Mouse (Mus musculus) spleen, postnatal 4 days (tissue): ENCODE results near the gene Serpina3j.
A peak's percentile ranks its signal among the peaks of the same experiment; 100 is the strongest.
"Not testable (repeated sequence)": the region's sequence is repeated elsewhere in the genome, so short reads cannot be mapped to it uniquely, and the experiment has no call there.

Source experiments
- DNase-seq, 2 experiments: peaks; one replicate each; pipeline ENCODE4 v3.0.0; 2022; ENCODE audit warnings: low spot score in 2 of 2

The Serpina3j gene

DNA sequence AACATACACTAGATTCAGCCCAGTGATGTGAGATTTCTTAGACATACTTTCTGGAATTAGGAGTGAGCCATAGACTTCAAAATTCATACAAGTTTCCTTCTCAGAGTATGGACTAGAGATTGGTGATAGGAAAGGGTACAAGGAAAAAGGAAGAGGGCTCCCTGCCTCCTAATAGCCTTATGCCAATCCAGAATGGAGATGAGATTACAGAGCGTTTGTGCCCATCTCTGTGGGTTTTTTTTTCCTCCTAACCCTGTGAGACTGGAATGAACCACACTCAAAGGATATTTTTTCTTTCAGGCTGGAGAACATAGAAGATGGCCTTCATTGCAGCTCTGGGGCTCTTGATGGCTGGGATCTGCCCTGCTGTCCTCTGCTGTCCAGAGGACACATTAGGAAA, at the start of gene Serpina3j:
Gene Serpina3j, plus strand, starts transcription at position 301 of the 400 bp plus-strand sequence.
- no peak for DNase-seq

DNA sequence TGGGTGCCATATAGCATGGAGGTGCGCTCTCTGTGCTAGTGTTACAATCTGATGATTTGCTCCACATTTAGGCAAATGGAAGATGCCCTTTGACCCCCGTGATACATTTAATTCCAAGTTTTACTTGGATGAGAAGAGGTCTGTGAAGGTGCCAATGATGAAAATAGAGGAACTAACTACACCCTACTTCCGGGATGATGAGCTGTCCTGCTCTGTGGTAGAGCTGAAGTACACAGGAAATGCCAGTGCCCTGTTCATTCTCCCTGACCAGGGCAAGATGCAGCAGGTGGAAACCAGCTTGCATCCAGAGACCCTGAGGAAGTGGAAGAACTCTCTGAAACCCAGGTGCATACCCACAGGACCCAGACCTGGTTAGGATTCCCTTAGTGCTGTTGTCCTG, 48.0 kb upstream of the Serpina3j start:
- no peak for DNase-seq

- DNase-seq: no peak
Observed at GRCm38 (mm10) chr12:104278216-104279055, 35.9 kb upstream of the Serpina3j start.

- DNase-seq: no peak
Observed at GRCm38 (mm10) chr12:104279056-104279435, 35.3 kb upstream of the Serpina3j start.

- no peak for DNase-seq
Observed at GRCm38 (mm10) chr12:104283380-104283779, 31.0 kb upstream of the Serpina3j start.

DNA sequence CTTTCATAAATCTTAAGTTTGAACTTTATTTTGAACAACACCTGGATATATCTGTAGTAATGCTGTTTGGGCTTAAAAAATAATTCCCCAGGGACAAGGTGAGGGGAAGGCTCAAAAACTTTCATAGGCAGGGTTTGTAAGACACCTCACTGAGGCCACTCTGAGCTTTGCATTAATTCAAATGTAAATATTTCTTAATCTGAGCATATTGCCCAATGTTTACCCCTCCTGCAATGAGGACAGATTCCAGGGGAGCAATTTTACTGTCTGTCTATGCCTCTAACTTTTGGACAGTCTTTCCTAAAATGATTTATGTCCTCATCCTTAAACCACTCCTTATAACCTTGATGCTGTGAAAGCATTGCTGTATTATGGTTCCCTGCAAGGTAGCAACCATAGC, 26.0 kb upstream of the Serpina3j start:
- DNase-seq: no peak

DNA sequence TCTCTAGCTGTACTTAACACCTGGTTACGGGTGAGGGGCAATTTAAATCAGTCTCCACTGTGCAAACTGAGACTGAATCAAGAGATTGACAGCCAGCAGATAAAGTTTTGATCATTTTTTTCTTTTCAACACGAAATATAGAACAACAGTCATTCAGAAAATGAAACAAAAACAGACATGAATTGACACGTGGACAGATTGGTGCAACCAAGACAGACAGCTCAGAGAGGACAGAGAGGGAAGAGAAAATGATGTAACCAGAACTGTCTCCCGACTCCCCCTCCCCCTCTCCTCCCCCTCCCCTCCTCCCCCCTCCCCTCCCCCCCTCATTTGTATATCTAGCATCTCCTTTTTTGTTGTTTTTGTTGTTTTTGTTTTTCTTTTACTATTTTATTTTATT, 24.5 kb upstream of the Serpina3j start:
- no peak for DNase-seq

- DNase-seq: peak in 1 of 2 experiments; percentile 4
Observed at GRCm38 (mm10) chr12:104293963-104294362, 20.4 kb upstream of the Serpina3j start.

DNA sequence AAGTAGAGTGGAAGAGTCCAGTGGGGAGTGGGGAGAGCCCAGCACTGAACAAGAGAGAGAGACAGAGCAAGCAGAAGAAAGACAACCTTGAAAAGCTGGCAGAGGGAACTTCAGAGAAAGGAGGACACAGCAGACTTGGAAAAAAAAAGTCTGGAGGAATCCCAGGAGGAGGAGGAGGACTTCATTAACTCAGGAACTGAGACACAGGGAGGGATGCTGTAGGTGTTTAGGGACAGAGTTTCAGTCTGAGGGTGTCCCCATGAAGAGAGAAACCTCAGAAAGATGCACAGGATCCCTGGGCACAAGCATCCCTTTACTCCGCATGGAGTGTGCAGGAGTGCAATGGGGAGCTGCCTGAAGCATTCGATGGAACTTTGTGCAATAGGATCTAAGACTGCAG, 16.3 kb upstream of the Serpina3j start:
- peak in 1 of 2 experiments; percentile 2 for DNase-seq

- DNase-seq: no peak
Observed at GRCm38 (mm10) chr12:104305991-104306390, 8.4 kb upstream of the Serpina3j start.

GRCm38 (mm10) chr12:104322454-104322853, 8.1 kb downstream of the Serpina3j start:
- no peak for DNase-seq

GRCm38 (mm10) chr12:104331701-104332100, 17.3 kb downstream of the Serpina3j start:
- DNase-seq: no peak

GRCm38 (mm10) chr12:104336873-104337272, 22.5 kb downstream of the Serpina3j start:
- DNase-seq: not testable (repeated sequence)

- not testable (repeated sequence) for DNase-seq
Observed at GRCm38 (mm10) chr12:104338226-104338625, 23.9 kb downstream of the Serpina3j start, which contains the start of the genes Serpina3k and Serpina3m. Serpina3k (plus strand) TSS chr12:104338486. Serpina3m (plus strand) TSS chr12:104338486.

- DNase-seq: no peak
Observed at GRCm38 (mm10) chr12:104338705-104339104, 24.4 kb downstream of the Serpina3j start.

- not testable (repeated sequence) for DNase-seq
Observed at GRCm38 (mm10) chr12:104342489-104342888, 28.1 kb downstream of the Serpina3j start.

DNA sequence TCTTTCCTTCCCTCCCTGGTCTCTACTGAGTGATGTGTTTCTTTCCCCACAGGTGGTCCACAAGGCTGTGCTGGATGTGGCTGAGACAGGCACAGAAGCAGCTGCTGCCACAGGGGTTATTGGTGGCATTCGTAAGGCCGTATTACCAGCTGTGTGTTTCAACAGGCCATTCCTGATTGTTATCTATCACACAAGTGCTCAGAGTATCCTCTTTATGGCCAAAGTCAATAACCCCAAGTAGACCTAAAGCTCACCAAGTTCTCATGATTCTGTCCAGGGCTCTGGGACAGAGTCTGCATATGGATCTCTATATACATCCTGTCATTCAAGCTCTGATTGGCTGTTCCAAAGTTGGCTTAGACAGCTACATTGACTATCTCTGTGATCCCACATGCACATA, 30.8 kb downstream of the Serpina3j start:
- DNase-seq: no peak

- no peak for DNase-seq
Observed at GRCm38 (mm10) chr12:104345707-104346106, 31.4 kb downstream of the Serpina3j start.

DNA sequence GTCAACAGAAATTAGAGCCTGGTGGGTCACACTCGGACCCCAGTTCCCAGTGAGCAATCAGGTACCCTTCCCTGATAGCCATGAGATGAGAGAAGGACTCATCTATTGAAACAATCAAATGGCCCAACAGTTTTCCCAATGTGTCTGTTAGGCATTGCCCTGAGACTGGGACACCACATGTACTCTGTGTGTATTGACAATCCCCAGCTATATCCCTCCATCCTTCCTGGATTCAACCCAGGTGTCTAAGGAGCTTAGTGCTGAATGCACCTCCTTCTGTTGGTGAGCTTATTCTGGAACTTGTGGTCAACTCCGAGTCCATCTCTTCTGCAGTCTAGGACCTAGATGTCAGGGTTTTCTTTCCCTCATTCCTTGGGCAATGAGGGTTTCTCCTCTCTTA, 32.7 kb downstream of the Serpina3j start:
- no peak for DNase-seq

DNA sequence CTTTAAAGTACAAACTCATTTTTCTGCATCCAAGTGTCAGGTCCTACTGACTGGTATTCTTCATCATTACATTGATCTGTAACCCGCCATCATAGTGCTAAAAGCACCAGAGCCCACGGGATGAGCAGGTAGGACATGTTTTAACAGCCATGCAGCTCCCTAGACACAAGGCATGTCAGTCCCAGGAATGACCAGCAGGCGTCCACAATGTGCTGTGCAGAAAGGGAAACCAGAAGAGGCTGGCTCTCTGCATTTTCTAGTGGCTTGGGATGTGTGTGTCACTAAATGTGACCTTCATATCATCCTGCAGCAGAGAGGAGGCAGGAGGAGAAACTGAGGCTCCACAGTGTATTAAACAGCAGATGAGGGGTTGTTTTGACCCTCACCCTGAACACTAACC, 37.5 kb downstream of the Serpina3j start:
- DNase-seq: peak in 1 of 2 experiments; percentile 50

GRCm38 (mm10) chr12:104356006-104356405, 41.7 kb downstream of the Serpina3j start:
- no peak for DNase-seq

DNA sequence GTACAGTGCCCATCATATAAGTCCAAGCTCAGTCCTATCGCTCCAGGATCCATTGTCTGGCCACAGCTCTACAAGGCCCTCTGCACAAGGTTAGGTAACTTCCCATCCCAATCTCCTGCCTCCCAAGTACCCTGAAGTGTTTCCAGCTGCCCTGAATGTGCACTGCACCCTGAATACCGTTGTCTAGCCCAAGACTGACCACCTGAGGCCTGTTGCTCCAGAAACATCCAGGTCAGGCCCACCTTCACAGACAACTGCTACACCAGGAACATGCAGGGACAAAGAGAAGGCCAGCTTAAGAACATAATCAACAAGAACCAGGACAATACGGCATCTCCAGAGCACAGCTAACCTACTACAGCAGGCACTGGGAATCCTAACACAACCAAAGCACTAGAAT, 55.6 kb downstream of the Serpina3j start:
- DNase-seq: peak in 1 of 2 experiments; percentile 36
